In genomic region chr13:112469491-112469890, GRCm38 (mm10) we compare ENCODE assay signal across 27 mouse cellular contexts. TPM values are rescaled to one million over a fixed set of nuclear protein-coding genes. Genes with fewer than 3 reads are reported as not detected.
DNase-seq lines count a peak whose midpoint lies in the region; ATAC-seq and TF ChIP-seq lines count a peak whose summit lies in the region.
"Had no signal": no experiment of that assay in that cellular context is flagged by ENCODE, and none has a peak within 500 bp of the region (broad histone marks: within the 10 kb centered on the region; RNA-seq: fewer than 3 reads in every experiment).

No protein-coding gene starts in this region.

- DNase-seq in gastrocnemius, adult 2 months, result no peak
- no peak for DNase-seq in gastrocnemius, postnatal 10 days
- peak; percentile 67 for DNase-seq in liver, adult 2 months (ENCODE audit: extremely low read depth, low read depth, low spot score)
- no peak for DNase-seq in liver, postnatal 0 days
- no peak for DNase-seq in thymus, adult 2 months
- DNase-seq in thymus, postnatal 4 days, result no peak
- DNase-seq in frontal cortex, postnatal 14 days (ENCODE audit: low spot score in 2 of 2), result no peak
- DNase-seq: adrenal gland, adult 8-10 months; adrenal gland, postnatal 14 days; adrenal gland, postnatal 36 days; B cell, adult 2 months; cerebellum, adult 11-12 months; cerebellum, adult 8-10 months; cerebellum, adult 9-11 months; cerebellum, postnatal 14 days; cerebellum, postnatal 36 days; embryo, embryonic 11 days had no signal

- ATAC-seq in liver, postnatal 0 days, result no peak
- ATAC-seq: activated CD4-positive, CD25-positive, alpha-beta regulatory T cell, adult 4 months; CD4-positive, CD25-positive, alpha-beta regulatory T cell, adult 4 months; forebrain, embryonic 13.5 days; forebrain, embryonic 15.5 days; Patski had no signal

- H3K79me2 ChIP-seq in liver, adult 2 months (ENCODE audit: control insufficient read depth, insufficient read depth, low read length), result peaks cover 49% of the 10 kb centered on the region

- peaks cover 12% of the 10 kb centered on the region for H3K36me3 ChIP-seq in liver, adult 2 months (ENCODE audit: control insufficient read depth, insufficient read depth, low read length)
- no peaks in the 10 kb centered on the region for H3K36me3 ChIP-seq in liver, postnatal 0 days (replicated peaks; ENCODE audit: insufficient read depth, low read length)
- no peaks in the 10 kb centered on the region for H3K36me3 ChIP-seq in thymus, adult 2 months (ENCODE audit: control insufficient read depth, insufficient read depth, low read length)
- H3K36me3 ChIP-seq: embryonic facial prominence, embryonic 13.5 days; embryonic facial prominence, embryonic 15.5 days; forebrain, embryonic 15.5 days; G1E had no signal

- H3K4me1 ChIP-seq in liver, adult 2 months (ENCODE audit: control insufficient read depth, insufficient read depth, low read length), result peaks cover 39% of the 10 kb centered on the region
- peaks cover 15% of the 10 kb centered on the region; the same call in 1 of the 2 replicates for H3K4me1 ChIP-seq in liver, postnatal 0 days (ENCODE audit: insufficient read depth)
- peaks cover 28% of the 10 kb centered on the region for H3K4me1 ChIP-seq in thymus, adult 2 months (replicated peaks; ENCODE audit: control insufficient read depth, insufficient read depth, low read length)

- no peaks in the 10 kb centered on the region for H3K9me3 ChIP-seq in liver, postnatal 0 days (ENCODE audit: low read length)
- H3K9me3 ChIP-seq: embryonic facial prominence, embryonic 13.5 days; embryonic facial prominence, embryonic 15.5 days; forebrain, embryonic 13.5 days; forebrain, embryonic 15.5 days; G1E had no signal

- no peak overlapping the region for H3K4me2 ChIP-seq in liver, postnatal 0 days (ENCODE audit: low read depth, low read length)
- H3K4me2 ChIP-seq: embryonic facial prominence, embryonic 13.5 days; embryonic facial prominence, embryonic 15.5 days; forebrain, embryonic 13.5 days; forebrain, embryonic 15.5 days had no signal

- peak overlapping the region; percentile 6; the same call in 1 of the 2 replicates for H3K27ac ChIP-seq in gastrocnemius, adult 2 months
- peak overlapping the region; percentile 50; the same call in 1 of the 2 replicates for H3K27ac ChIP-seq in liver, adult 2 months (replicated peaks; ENCODE audit: insufficient read depth, low read depth, low read length)
- H3K27ac ChIP-seq in liver, postnatal 0 days (ENCODE audit: low read depth), result no peak overlapping the region
- H3K27ac ChIP-seq in thymus, adult 2 months (ENCODE audit: control insufficient read depth, insufficient read depth, low read length), result peak overlapping the region; percentile 33; the same call in 1 of the 2 replicates
- H3K27ac ChIP-seq: embryonic facial prominence, embryonic 13.5 days; embryonic facial prominence, embryonic 15.5 days; forebrain, embryonic 13.5 days; forebrain, embryonic 15.5 days had no signal

- intact Hi-C loops in gastrocnemius, adult 2 months (cut with DNase I), result no loop called here

- no peaks in the 10 kb centered on the region for H3K27me3 ChIP-seq in liver, adult 2 months (ENCODE audit: control insufficient read depth, insufficient read depth, low read length)
- no peaks in the 10 kb centered on the region; the same call in 1 of the 2 replicates for H3K27me3 ChIP-seq in liver, postnatal 0 days (ENCODE audit: insufficient read depth, low read length)
- no peaks in the 10 kb centered on the region for H3K27me3 ChIP-seq in thymus, adult 2 months (ENCODE audit: control insufficient read depth, insufficient read depth, low read length)
- H3K27me3 ChIP-seq: CH12.LX; embryonic facial prominence, embryonic 13.5 days; embryonic facial prominence, embryonic 15.5 days; forebrain, embryonic 13.5 days; forebrain, embryonic 15.5 days; Patski had no signal

- WGBS in liver, adult 2 months, result 15% methylated on average over 5 of the region's 5 CpGs
- WGBS in liver, postnatal 0 days (ENCODE audit: insufficient replicate concordance), result 73% methylated on average over 5 of the region's 5 CpGs
- WGBS in thymus, adult 2 months, result 82% methylated on average over 5 of the region's 5 CpGs

- no peak for TF ChIP-seq EP300 in liver, postnatal 0 days (IDR thresholded peaks at IDR 0.05; ENCODE audit: low read depth)

- TF ChIP-seq CTCF in gastrocnemius, adult 2 months (IDR thresholded peaks at IDR 0.05), result no peak
- no peak for TF ChIP-seq CTCF in liver, adult 2 months (IDR thresholded peaks at IDR 0.05; ENCODE audit: low read depth, low read length)
- no peak for TF ChIP-seq CTCF in liver, postnatal 0 days (IDR thresholded peaks at IDR 0.05; ENCODE audit: low read depth)
- no peak for TF ChIP-seq CTCF in thymus, adult 2 months (IDR thresholded peaks at IDR 0.05; ENCODE audit: borderline replicate concordance, control insufficient read depth, extremely low read depth, insufficient read depth, low read length, poor library complexity)

- peak overlapping the region; percentile 15 for H3K9ac ChIP-seq in liver, adult 2 months (ENCODE audit: low read depth, low read length)
- no peak overlapping the region for H3K9ac ChIP-seq in liver, postnatal 0 days (replicated peaks)
- H3K9ac ChIP-seq: embryonic facial prominence, embryonic 13.5 days; embryonic facial prominence, embryonic 15.5 days; forebrain, embryonic 13.5 days; forebrain, embryonic 15.5 days had no signal

- H3K4me3 ChIP-seq in gastrocnemius, adult 2 months, result peak overlapping the region; percentile 32
- H3K4me3 ChIP-seq in liver, adult 2 months (ENCODE audit: insufficient read depth, low read depth, low read length), result no peak overlapping the region
- no peak overlapping the region for H3K4me3 ChIP-seq in liver, postnatal 0 days (ENCODE audit: low read depth, low read length)
- H3K4me3 ChIP-seq in thymus, adult 2 months (ENCODE audit: control insufficient read depth, insufficient read depth, low read length), result no peak overlapping the region
- H3K4me3 ChIP-seq: embryonic facial prominence, embryonic 13.5 days; embryonic facial prominence, embryonic 15.5 days; erythroblast, embryonic 14.5 days; forebrain, embryonic 13.5 days; forebrain, embryonic 15.5 days had no signal

- no peak for TF ChIP-seq POLR2A in liver, adult 2 months (IDR thresholded peaks at IDR 0.05; ENCODE audit: extremely low read depth, insufficient read depth, low read length)
- no peak for TF ChIP-seq POLR2A in thymus, adult 2 months (IDR thresholded peaks at IDR 0.05; ENCODE audit: control insufficient read depth, extremely low read depth, insufficient read depth, low read length, poor library complexity)

RNA-seq across cellular contexts. Expression of gene Il6st, which starts 5.6 kb away (rescaled TPM):
- 100 to 1,000 TPM; 171 to 183 TPM for total RNA-seq in gastrocnemius, adult 2 months (2021)
- 100 to 1,000 TPM; 129 to 145 TPM for total RNA-seq in gastrocnemius, postnatal 10 days (2021)
- 70.2 and 82.8 TPM in 2 replicates for total RNA-seq in liver, adult 2 months (2014; rRNA removed)
- 16.0 and 18.9 TPM in 2 replicates for polyA plus RNA-seq in liver, adult 2 months (2012; rRNA removed)
- 7.9 and 11.7 TPM in 2 replicates for polyA plus RNA-seq in liver, postnatal 0 days (2015; fragmentation: Nextera tagmentation; extraction: Ambion mirVana)
- polyA plus RNA-seq in thymus, adult 2 months (2012; rRNA removed), result 38.1 and 45.8 TPM in 2 replicates
